Mouse (Mus musculus) liver, postnatal 0 days (tissue): ENCODE data around the gene Ucp2. TPM values are rescaled to one million over a fixed set of nuclear protein-coding genes. Genes with fewer than 3 reads are reported as not detected.
A peak's percentile ranks its signal among the peaks of the same experiment; 100 is the strongest.

Experiments
- ATAC-seq: fragments of 200-750 bp; cut with Nextera tagmentation; 2 replicates; pipeline ENCODE4 v1.8.0; 2017; ENCODE audit warnings: mild to moderate bottlenecking, moderate library complexity
- DNase-seq: peaks from one replicate; pipeline ENCODE4 v3.0.0-alpha.2; 2016
- H3K27ac ChIP-seq: fragments of 300-500 bp; sonication (generic); 2 replicates; pipeline ENCODE4 v1.5.1; 2014; ENCODE audit warnings: antibody characterized with exemption, moderate library complexity, mild to moderate bottlenecking, low read depth
- H3K27me3 ChIP-seq: fragments of 300-500 bp; sonication (generic); 2 replicates; pipeline ENCODE4 v1.6.1; 2014; ENCODE audit warnings: low read length, control low read depth, mixed read lengths; ENCODE audit not compliant: insufficient read depth
- H3K36me3 ChIP-seq: fragments of 300-500 bp; sonication (generic); replicated peaks from 2 replicates; pipeline ENCODE4 v1.6.1; 2014; ENCODE audit warnings: mild to moderate bottlenecking, control low read depth, low read length, moderate library complexity, mixed read lengths; ENCODE audit not compliant: insufficient read depth
- H3K4me1 ChIP-seq: fragments of 300-500 bp; sonication (generic); 2 replicates; pipeline ENCODE4 v1.6.1; 2014; ENCODE audit warnings: antibody characterized with exemption, mild to moderate bottlenecking, control low read depth; ENCODE audit not compliant: insufficient read depth
- H3K4me2 ChIP-seq: fragments of 300-500 bp; sonication (generic); 2 replicates; pipeline ENCODE4 v1.6.1; 2014; ENCODE audit warnings: low read depth, mild to moderate bottlenecking, low read length, moderate library complexity, mixed read lengths
- H3K4me3 ChIP-seq: fragments of 300-500 bp; sonication (generic); 2 replicates; pipeline ENCODE4 v1.5.1; 2014; ENCODE audit warnings: low read depth, low read length
- H3K9ac ChIP-seq: fragments of 300-500 bp; sonication (generic); replicated peaks from 2 replicates; pipeline ENCODE4 v1.6.1; 2014; ENCODE audit warnings: mild to moderate bottlenecking, moderate library complexity
- H3K9me3 ChIP-seq: fragments of 300-500 bp; sonication (generic); 2 replicates; pipeline ENCODE4 v1.6.1; 2016; ENCODE audit warnings: mild to moderate bottlenecking, control low read depth, low read length, mixed read lengths
- CTCF ChIP-seq: sonication (generic); IDR thresholded peaks from 2 replicates; pipeline ENCODE4 v1.5.1; 2016; ENCODE audit warnings: antibody characterized with exemption, low read depth
- EP300 ChIP-seq: IDR thresholded peaks from 2 replicates; pipeline ENCODE4 v1.6.1; 2016; ENCODE audit warnings: antibody characterized with exemption, low read depth, mild to moderate bottlenecking
- WGBS: fragments of 180-500 bp; shearing (Covaris S2); extraction: QIAGEN DNeasy Blood & Tissue Kit; methylation state at CpG from one replicate; pipeline ENCODE4 v1.1.7; 2014; ENCODE audit not compliant: insufficient replicate concordance; 5-methylcytosine and 5-hydroxymethylcytosine counted together
- polyA plus RNA-seq: library from polyadenylated mRNA; unstranded; fragments of >200 nt; fragmentation: Nextera tagmentation; extraction: Ambion mirVana; gene quantifications from 2 replicates; pipeline ENCODE4 v1.2.1, GENCODE M21; 2015

Gene Ucp2
- polyA plus RNA-seq, 1 experiment from 2014 or later = 530 TPM

DNA sequence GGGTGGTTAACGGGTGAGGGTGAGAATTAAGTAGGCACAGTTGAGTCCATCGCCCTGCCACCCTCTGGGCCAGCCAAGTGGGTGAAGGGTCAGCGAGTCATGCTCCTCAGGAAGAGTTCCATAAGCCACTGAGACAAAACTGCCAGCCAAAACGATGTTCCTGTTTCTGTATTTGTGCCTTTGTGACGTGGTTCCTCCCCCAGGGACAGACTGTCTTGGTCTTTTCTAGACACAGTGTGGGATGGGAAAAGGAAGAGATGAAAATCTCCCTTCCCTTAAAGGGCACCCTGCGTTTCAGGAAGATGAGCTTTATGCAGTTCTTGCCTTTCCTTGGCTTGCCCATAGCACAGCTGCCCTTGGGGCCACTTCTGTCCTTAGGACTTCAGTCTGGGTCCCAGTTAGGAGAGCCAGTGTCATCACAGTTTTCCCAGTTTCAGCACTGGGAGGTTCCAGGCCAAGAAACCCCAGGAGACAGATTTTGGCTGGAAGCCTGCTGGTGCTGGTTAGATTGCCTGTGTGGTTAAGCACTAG is 31.5 kb upstream of the Ucp2 start:
- Histone ChIP-seq H3K4me2 (no peak overlapping the region), H3K36me3 (peaks cover 50% of the 10 kb centered on the region), H3K9me3 (no peaks in the 10 kb centered on the region), H3K27me3 (no peaks in the 10 kb centered on the region), H3K4me3 (no peak overlapping the region), H3K9ac (no peak overlapping the region), H3K4me1 (peaks cover 60% of the 10 kb centered on the region), H3K27ac (peak overlapping the region; percentile 94)
- ATAC-seq (no peak), DNase-seq (peak; percentile 58)
- WGBS = 47% methylated on average over 6 of the region's 6 CpGs
- peak; percentile 85 for TF ChIP-seq EP300
- no peak for TF ChIP-seq CTCF

DNA sequence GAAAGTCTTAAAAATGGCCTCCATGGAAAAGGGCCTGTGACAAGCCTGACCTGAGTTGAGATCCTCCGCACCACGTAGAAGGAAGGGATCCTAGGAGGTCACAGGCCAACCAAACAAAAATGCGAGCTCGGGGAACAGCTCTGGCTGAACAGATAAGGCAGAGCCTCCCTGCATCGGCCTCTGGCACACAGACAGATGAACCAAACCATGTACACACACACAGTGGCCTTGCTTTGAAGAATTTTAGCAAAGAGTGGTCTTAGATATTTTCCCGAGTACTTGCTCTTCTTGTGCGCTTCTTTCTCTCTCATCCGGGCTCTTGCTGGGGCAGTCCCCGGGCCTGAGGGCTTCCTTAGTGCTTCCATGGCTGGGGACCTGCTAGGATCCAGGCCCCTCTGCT is 29.9 kb upstream of the Ucp2 start:
- peak overlapping the region; percentile 94 for H3K27ac ChIP-seq
- peaks cover 41% of the 10 kb centered on the region for H3K36me3 ChIP-seq
- no peaks in the 10 kb centered on the region for H3K27me3 ChIP-seq
- no peaks in the 10 kb centered on the region for H3K9me3 ChIP-seq
- peak overlapping the region; percentile 75 for H3K4me2 ChIP-seq
- peak overlapping the region; percentile 15; the same call in 1 of the 2 replicates for H3K4me3 ChIP-seq
- peaks cover 68% of the 10 kb centered on the region for H3K4me1 ChIP-seq
- peak; percentile 67 for DNase-seq
- WGBS = 46% methylated on average over 9 of the region's 9 CpGs
- H3K9ac ChIP-seq = peak overlapping the region; percentile 51
- TF ChIP-seq EP300 = peak; percentile 91
- TF ChIP-seq CTCF = no peak
- peak; percentile 37 for ATAC-seq

DNA sequence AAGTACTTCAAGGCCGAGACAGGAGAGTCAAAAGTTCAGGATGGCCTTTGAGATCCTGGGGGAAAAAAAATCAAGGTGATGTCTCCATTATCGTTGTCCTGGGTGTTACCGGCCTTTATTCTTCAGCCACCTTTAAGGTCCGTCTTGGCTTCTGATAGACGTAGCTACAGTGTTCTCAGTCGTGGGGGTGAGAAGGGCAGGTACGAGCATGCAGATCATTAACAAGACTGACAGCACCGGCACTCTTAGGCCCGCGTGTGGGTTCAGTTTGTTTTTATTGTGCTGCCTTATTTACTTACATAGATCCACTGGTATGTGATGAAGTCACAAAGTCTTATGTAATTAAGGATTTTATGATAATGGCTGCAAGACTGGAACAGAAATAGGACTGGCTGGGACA is 29.4 kb upstream of the Ucp2 start:
- Histone ChIP-seq H3K36me3 (peaks cover 41% of the 10 kb centered on the region), H3K4me2 (peak overlapping the region; percentile 75), H3K4me3 (peak overlapping the region; percentile 15; the same call in 1 of the 2 replicates), H3K27ac (peak overlapping the region; percentile 94), H3K4me1 (peaks cover 72% of the 10 kb centered on the region), H3K27me3 (no peaks in the 10 kb centered on the region), H3K9ac (peak overlapping the region; percentile 51), H3K9me3 (no peaks in the 10 kb centered on the region)
- TF ChIP-seq CTCF = no peak
- no peak for TF ChIP-seq EP300
- DNase-seq (no peak), ATAC-seq (no peak)
- WGBS = 70% methylated on average over 10 of the region's 10 CpGs

DNA sequence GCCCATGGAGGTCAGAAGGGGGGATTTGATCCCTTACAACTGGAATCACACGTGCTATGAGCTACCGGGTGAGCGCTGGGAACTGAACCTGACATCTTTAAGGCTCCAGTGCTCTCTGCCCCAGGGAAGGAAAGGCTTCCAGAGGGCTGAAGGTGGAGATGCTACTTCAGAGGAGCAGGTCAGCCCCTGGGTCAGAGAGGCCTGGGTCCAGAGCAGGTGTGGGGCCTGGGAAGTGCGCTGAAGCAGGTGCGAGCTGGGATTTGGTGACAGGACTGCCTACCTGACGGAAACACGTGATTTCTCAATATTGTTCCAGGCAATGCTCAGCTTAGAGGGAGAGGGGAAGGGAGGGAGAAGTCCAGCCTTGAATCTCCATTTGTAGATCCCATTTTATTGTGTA is 28.9 kb upstream of the Ucp2 start:
- Histone ChIP-seq H3K27me3 (no peaks in the 10 kb centered on the region), H3K4me2 (peak overlapping the region; percentile 75), H3K36me3 (peaks cover 41% of the 10 kb centered on the region), H3K9me3 (no peaks in the 10 kb centered on the region), H3K27ac (peak overlapping the region; percentile 94), H3K4me3 (no peak overlapping the region), H3K4me1 (peaks cover 72% of the 10 kb centered on the region), H3K9ac (peak overlapping the region; percentile 33; the same call in 1 of the 2 replicates)
- 81% methylated on average over 7 of the region's 7 CpGs for WGBS
- ATAC-seq (no peak), DNase-seq (no peak)
- no peak for TF ChIP-seq CTCF
- no peak for TF ChIP-seq EP300

DNA sequence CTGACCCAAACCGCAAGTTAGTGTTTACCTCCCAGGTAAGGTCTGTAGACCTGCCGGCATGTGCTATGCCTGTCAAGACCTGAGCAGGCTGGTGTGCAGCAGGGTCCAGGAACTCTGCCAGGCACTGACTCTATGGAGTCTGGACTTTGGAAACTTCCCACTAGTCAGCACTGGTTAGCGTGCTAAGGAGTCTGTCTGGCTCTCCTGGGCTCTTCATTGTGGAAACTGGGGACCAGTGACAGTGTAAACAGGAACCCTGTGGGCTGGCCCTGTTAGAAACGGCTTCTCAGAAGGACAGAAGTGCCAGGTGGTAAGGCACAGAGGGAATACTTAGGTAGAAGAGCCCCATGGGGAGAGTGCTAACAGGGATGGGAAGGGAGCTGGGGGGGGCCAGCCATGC is 27.9 kb upstream of the Ucp2 start:
- peak overlapping the region; percentile 75 for H3K9ac ChIP-seq
- 0 out of 2 replicates have a peak, but pooled peaks have one; percentile 7 for TF ChIP-seq EP300
- TF ChIP-seq CTCF = no peak

DNA sequence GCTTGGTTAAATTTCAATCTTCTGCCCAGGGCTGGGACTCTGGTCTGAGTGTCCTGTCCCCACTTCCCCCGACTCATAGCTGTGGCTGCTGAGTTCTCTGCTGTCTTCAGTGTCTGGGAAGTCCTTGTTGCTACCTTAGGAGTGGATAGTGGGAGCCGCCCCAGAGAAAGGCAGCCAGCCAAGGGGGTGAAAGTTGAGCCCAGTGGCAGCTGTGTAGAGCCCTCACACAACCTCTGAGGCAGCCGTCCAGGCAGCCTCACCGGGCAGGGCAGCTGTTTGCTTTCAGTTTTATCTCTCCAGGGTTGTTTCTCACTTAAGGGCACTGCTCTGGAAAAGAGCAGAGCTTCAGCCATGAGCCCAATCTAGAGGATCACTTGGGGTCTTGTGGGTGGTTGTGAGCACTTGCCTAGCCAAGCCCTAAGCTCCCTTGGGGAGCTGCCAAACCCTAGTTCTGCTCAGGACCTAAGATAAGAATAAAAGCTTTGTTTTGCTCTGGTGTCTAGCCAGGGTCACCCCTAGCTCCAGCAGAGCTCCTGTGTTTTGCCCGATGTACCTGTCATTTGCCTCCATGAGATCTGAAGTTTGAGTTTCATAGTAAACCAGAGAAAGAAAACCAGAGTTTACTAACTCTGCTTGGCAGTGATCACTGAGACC is 27.4 kb upstream of the Ucp2 start:
- H3K9ac ChIP-seq = peak overlapping the region; percentile 75
- peaks cover 77% of the 10 kb centered on the region for H3K4me1 ChIP-seq
- H3K27me3 ChIP-seq = no peaks in the 10 kb centered on the region
- peak overlapping the region; percentile 75 for H3K4me2 ChIP-seq
- peak; percentile 54 for ATAC-seq
- WGBS = 25% methylated on average over 5 of the region's 5 CpGs
- H3K36me3 ChIP-seq = peaks cover 37% of the 10 kb centered on the region
- H3K27ac ChIP-seq = peak overlapping the region; percentile 94
- peak overlapping the region; percentile 43 for H3K4me3 ChIP-seq
- H3K9me3 ChIP-seq = no peaks in the 10 kb centered on the region
- DNase-seq = peak; percentile 88
- TF ChIP-seq CTCF (no peak), EP300 (no peak; the same call in 1 of the 2 replicates)

More for the DNA sequence above, 27.9 kb upstream of the Ucp2 start:
- Histone ChIP-seq H3K4me3 (peak overlapping the region; percentile 43), H3K4me1 (peaks cover 77% of the 10 kb centered on the region), H3K27me3 (no peaks in the 10 kb centered on the region), H3K36me3 (peaks cover 39% of the 10 kb centered on the region), H3K4me2 (peak overlapping the region; percentile 75), H3K27ac (peak overlapping the region; percentile 94), H3K9me3 (no peaks in the 10 kb centered on the region)
- DNase-seq (peak; percentile 63), ATAC-seq (peak; percentile 12; the same call in 1 of the 2 replicates)
- 51% methylated on average over 4 of the region's 4 CpGs for WGBS
